Mouse (Mus musculus) testis, postnatal 10 days (tissue): ENCODE measurements around the gene Rpl12.
"Not testable (repeated sequence)": the region's sequence is repeated elsewhere in the genome, so short reads cannot be mapped to it uniquely, and the experiment has no call there.

Source experiments
- DNase-seq: peaks from one replicate; pipeline ENCODE4 v3.0.0; 2021; ENCODE audit warnings: low spot score

Rpl12 gene

GRCm38 (mm10) chr2:32981725-32982271 lies 20.4 kb downstream of the Rpl12 start, which contains the start of gene Slc2a8:
Gene Slc2a8 (minus strand): TSS chr2:32982083.
- DNase-seq: peak; percentile 86

DNA sequence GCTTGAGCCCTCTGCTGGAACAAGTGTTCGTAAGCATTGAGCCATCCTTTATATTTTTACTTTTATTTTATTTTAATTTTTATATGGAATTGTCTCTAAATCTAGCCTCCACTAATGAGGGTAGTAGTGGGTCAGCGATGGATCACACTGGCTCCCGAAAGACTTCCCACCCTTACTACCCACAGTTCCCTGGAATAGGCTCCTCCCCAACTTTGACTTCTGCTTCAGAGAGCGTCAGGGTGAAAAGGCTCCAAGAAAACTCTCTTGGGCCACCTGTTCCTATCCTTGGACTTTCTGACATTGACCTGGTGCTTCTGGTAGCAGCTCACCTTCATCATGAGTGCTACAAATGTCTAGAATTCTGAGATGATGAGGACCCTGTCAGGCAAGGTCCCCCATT lies 21.3 kb downstream of the Rpl12 start:
- DNase-seq: no peak

DNA sequence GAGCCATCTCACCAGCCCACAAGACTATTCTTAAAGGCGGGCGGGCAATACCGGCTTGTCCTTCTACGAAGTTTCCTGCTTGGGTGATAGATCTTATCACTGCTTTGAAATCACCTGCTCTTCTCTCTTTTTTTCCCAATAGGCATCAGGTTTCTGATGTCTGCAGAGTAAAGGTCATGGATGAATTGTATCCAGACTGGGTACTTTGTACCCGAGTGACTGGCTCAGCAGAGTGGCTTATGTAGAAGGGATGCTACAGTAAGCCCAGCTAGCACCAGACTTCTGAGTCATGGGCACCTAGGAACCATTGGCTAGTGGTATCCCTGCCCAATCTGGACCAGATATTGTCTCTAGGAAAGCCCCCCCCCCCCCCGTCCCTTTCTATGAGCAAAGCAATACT lies 22.3 kb downstream of the Rpl12 start:
- DNase-seq: no peak

GRCm38 (mm10) chr2:32985844-32986243 lies 24.5 kb downstream of the Rpl12 start:
- no peak for DNase-seq

- no peak for DNase-seq
These were observed 28.0 kb downstream of the Rpl12 start for GRCm38 (mm10) chr2:32989376-32989775.

GRCm38 (mm10) chr2:32990167-32990832 lies 28.9 kb downstream of the Rpl12 start:
- DNase-seq: no peak

GRCm38 (mm10) chr2:32992130-32992529 lies 30.8 kb downstream of the Rpl12 start:
- DNase-seq: no peak

DNA sequence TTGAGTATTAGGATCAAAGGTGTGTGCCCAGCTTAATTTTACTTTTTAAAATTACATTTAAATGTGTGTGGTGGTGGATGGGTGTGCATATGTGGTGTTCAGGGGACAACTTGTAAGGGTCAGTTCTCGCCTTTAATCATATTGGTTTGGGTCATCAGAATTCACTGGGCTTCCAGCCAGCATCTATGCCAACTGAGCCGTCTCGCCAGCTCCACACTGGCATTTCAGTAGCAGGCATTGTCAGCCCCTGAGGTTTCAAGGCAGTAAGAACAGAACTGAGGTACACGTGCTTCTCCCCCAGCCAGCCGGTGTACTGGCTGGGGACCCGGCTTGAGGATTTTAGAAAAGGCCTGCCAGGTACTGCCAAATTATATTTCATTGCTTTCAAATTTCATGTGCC lies 35.7 kb downstream of the Rpl12 start:
- no peak for DNase-seq

GRCm38 (mm10) chr2:32997792-32998191 lies 36.4 kb downstream of the Rpl12 start:
- no peak for DNase-seq

- no peak for DNase-seq
These were observed 38.4 kb downstream of the Rpl12 start for GRCm38 (mm10) chr2:32999752-33000151.

DNA sequence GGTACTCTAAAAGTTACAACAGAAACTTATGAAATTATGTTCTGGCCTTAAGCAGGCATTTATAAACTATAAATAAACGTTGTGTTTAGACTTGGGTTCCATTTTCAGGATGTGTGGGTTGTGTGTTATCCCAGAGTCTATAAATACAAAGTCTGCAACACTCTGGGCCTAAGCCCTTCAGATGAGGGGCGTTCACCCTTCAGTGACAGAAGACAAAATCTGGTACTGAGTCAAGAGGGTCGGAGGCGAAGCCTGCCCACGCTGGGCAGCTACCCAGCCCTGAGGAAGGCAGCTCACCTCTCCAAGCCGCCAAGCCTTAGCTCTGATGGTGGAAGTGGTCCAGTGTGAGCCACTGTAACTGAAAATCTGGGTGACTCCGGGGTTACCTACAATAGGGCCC lies 40.8 kb downstream of the Rpl12 start:
- no peak for DNase-seq

DNA sequence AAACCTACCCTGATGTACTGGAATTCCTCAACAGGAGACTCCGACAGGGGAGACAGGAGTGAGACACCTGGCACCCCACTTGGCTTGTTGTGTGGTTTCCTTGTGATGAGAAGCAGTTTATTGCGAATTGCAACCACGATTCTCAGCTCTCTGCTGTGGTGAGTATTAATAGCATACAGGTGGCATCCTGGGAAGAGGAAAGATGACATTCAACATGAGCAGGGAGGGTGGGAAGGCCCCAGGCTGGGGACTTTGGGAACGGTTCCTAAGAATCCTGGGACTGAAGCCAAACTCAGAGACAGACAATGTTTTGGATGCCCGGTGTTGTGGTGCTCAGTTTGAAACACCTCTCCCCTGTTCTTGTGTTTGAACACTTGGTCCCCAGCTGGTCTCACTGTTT lies 43.7 kb downstream of the Rpl12 start:
- DNase-seq: no peak

GRCm38 (mm10) chr2:33009055-33009454 lies 47.7 kb downstream of the Rpl12 start:
- DNase-seq: not testable (repeated sequence)

GRCm38 (mm10) chr2:33014877-33015276 lies 53.5 kb downstream of the Rpl12 start:
- DNase-seq: no peak
